Mouse (Mus musculus): ENCODE data around the gene Acsf2. TPM values are rescaled to one million over a fixed set of nuclear protein-coding genes. Genes with fewer than 3 reads are reported as not detected.
A peak's percentile ranks its signal among the peaks of the same experiment; 100 is the strongest.
"Not testable (repeated sequence)": the region's sequence is repeated elsewhere in the genome, so short reads cannot be mapped to it uniquely, and the experiment has no call there.

Acsf2 gene
- 12.9 and 26.6 TPM in 2 replicates for polyA plus RNA-seq (2012; ENCODE audit: insufficient read depth, low replicate concordance)

DNA sequence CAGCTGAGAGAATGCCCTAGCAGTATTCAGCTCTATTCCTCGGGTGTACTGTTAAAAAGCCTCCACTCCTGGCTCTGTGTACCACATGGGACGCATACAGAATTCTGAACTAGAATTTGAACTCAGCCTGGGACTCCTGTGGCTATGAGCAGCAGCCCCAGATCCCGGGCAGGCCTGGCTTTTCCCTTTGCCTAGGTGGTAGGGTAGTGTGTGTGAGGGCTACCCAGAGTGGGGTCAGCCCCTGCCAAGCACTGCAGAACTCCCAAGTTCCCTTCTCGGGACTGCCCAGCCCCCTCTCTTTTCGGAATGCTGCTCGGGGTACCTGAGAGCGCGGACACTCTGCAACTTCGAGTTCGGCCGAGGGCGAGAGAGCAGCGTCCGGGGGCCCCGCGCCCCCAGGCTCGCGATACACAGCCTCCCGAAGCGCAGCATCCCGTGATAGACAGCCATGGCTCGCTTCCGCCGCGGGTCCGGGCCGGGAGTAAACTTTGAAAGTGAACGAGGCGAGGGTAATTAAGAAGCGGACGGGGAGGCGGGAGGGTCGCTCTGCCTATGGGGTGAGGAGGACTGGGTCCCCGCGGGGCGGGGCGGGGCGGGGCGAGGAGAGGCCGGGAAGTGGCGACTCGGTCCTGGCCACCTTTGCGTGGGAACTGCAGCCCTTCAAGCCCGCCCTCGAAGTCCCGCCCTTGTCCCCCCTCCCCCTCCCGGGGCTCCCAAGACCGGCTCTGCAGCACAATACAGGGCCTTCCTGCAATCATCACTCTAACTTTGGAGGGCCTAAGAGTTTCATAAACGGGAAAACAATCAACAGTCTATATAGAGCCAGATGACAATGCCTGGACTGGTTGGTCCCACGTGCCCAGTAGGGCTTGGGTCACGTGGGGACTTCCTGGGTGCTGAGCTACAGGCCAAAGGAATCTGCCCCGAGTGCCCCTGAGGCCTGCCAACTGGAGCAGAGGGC is at the start of gene Acsf2:
Gene Acsf2, minus strand, starts transcription at position 551 of the 961 bp plus-strand sequence.
- peaks cover 43% of the 10 kb centered on the region for H3K4me1 ChIP-seq
- peak within 1 kb of the TSS; percentile 92 for H3K4me3 ChIP-seq (replicated peaks)
- H3K36me3 ChIP-seq (replicated peaks; ENCODE audit: low read length), result no peaks in the 10 kb centered on the region
- H3K9me3 ChIP-seq, result no peaks in the 10 kb centered on the region
- no peak for TF ChIP-seq GATA1 (IDR thresholded peaks at IDR 0.05; ENCODE audit: borderline replicate concordance, low read length)
- H3K27me3 ChIP-seq (replicated peaks), result peaks cover 6% of the 10 kb centered on the region

DNA sequence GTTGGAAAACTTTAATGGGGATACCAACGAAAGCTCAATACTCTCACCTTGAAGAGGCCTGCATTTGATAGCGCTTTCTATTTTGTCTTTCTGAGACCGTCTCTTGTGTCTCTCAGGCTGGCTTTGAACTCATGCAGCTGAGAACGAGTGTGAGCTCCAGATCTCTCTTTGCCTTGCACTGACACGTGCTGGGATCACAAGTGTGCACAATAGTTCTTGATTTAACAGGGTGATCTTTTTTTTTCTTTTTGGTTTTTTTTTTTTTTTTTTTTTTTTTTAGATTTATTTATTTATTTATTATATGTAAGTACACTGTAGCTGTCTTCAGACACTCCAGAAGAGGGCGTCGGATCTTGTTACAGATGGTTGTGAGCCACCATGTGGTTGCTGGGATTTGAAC is 49.6 kb upstream of the Acsf2 start:
- H3K4me1 ChIP-seq, result peaks cover 29% of the 10 kb centered on the region
- H3K36me3 ChIP-seq (replicated peaks; ENCODE audit: low read length), result peaks cover 54% of the 10 kb centered on the region
- not testable (repeated sequence) for H3K27me3 ChIP-seq (replicated peaks); H3K9me3 ChIP-seq; H3K4me3 ChIP-seq (replicated peaks)

- Histone ChIP-seq H3K27me3 (replicated peaks) (no peaks in the 10 kb centered on the region), H3K36me3 (replicated peaks; ENCODE audit: low read length) (peaks cover 93% of the 10 kb centered on the region), H3K9me3 (no peaks in the 10 kb centered on the region), H3K4me1 (0 out of 2 replicates have a peak, but pooled peaks cover 3% of the 10 kb centered on the region), H3K4me3 (replicated peaks) (no peak overlapping the region)
- TF ChIP-seq FLI1 (IDR thresholded peaks at IDR 0.05; ENCODE audit: low read length) (no peak), GATA1 (IDR thresholded peaks at IDR 0.05; ENCODE audit: borderline replicate concordance, low read length) (no peak)
These were observed 44.8 kb upstream of the Acsf2 start for GRCm38 (mm10) chr11:94646457-94646856.

DNA sequence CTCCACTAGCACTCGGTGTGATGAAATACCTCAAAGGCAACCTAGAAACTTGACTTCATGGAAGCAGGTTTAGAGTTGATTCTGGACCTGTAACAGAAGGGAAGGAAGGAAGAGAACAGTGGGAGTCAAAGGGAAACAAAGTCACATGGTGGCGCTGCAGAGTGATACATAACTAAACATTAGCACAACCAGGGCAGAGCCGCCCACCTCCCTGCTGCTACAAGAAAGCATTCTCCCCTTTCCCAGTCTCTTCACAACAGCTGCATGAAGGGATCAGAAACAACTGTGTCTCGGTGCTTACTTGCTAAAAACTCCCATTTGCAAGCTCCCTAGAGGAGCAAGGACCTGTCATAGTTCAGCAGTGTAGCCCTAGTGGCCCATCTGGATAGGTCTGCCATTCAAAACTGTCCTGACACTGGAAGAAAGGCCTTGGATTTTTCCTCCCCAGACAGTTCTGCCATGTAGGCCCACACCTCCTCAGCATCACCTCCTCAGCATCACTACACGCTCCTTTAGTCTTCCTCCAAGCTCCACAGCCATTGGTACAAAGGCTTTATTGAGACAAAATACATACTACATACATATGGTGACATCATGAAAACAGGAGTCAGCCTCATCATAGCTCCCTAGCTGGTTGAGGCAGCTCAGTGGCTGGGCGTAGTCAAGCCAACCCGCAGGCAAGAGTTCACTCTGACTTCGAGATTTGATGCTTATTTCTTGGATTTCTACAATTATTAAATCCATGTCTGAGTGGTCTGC is 43.0 kb upstream of the Acsf2 start:
- Histone ChIP-seq H3K27me3 (replicated peaks) (no peaks in the 10 kb centered on the region), H3K9me3 (no peaks in the 10 kb centered on the region), H3K4me1 (0 out of 2 replicates have a peak, but pooled peaks cover 3% of the 10 kb centered on the region), H3K36me3 (replicated peaks; ENCODE audit: low read length) (peaks cover 95% of the 10 kb centered on the region), H3K4me3 (replicated peaks) (no peak overlapping the region)
- TF ChIP-seq FLI1 (IDR thresholded peaks at IDR 0.05; ENCODE audit: low read length), result no peak
- TF ChIP-seq GATA1 (IDR thresholded peaks at IDR 0.05; ENCODE audit: borderline replicate concordance, low read length), result no peak

GRCm38 (mm10) chr11:94634431-94634830 is 32.8 kb upstream of the Acsf2 start:
- Histone ChIP-seq H3K9me3 (no peaks in the 10 kb centered on the region), H3K27me3 (replicated peaks) (no peaks in the 10 kb centered on the region), H3K4me3 (replicated peaks) (no peak overlapping the region), H3K36me3 (replicated peaks; ENCODE audit: low read length) (peaks cover 84% of the 10 kb centered on the region), H3K4me1 (peaks cover 47% of the 10 kb centered on the region)
- TF ChIP-seq GATA1 (IDR thresholded peaks at IDR 0.05; ENCODE audit: borderline replicate concordance, low read length) (no peak), FLI1 (IDR thresholded peaks at IDR 0.05; ENCODE audit: low read length) (no peak)

DNA sequence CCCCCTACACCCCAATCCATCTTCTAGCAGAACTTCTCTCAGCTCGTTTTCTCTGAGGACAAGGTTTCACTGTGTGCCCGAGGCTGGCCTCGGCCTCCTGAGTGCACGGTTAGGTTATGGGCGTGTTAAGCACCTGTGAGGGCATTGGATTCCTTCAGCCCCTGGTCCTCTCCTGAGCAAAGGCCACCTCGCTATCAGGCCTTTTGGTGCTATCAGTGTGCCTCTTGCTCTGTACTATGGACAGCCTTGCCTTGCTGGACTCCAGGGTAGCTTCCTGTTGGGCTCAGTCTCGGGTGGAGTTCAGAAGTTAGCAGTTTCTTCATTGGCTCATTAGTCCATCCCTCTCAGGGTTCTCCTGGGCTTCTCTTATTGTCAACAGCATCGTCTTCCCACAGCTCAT is 31.3 kb upstream of the Acsf2 start:
- no peak for TF ChIP-seq GATA1 (IDR thresholded peaks at IDR 0.05; ENCODE audit: borderline replicate concordance, low read length)
- no peak for TF ChIP-seq FLI1 (IDR thresholded peaks at IDR 0.05; ENCODE audit: low read length)
- Histone ChIP-seq H3K36me3 (replicated peaks; ENCODE audit: low read length) (peaks cover 69% of the 10 kb centered on the region), H3K9me3 (no peaks in the 10 kb centered on the region), H3K4me3 (replicated peaks) (no peak overlapping the region), H3K27me3 (replicated peaks) (no peaks in the 10 kb centered on the region), H3K4me1 (peaks cover 50% of the 10 kb centered on the region)

GRCm38 (mm10) chr11:94631969-94632368 is 30.3 kb upstream of the Acsf2 start:
- Histone ChIP-seq H3K36me3 (replicated peaks; ENCODE audit: low read length) (peaks cover 59% of the 10 kb centered on the region), H3K4me1 (peaks cover 50% of the 10 kb centered on the region), H3K27me3 (replicated peaks) (no peaks in the 10 kb centered on the region), H3K4me3 (replicated peaks) (no peak overlapping the region), H3K9me3 (no peaks in the 10 kb centered on the region)
- TF ChIP-seq FLI1 (IDR thresholded peaks at IDR 0.05; ENCODE audit: low read length) (no peak), GATA1 (IDR thresholded peaks at IDR 0.05; ENCODE audit: borderline replicate concordance, low read length) (no peak)

- peaks cover 44% of the 10 kb centered on the region for H3K36me3 ChIP-seq (replicated peaks; ENCODE audit: low read length)
- H3K4me1 ChIP-seq, result peaks cover 37% of the 10 kb centered on the region
- no peak for TF ChIP-seq GATA1 (IDR thresholded peaks at IDR 0.05; ENCODE audit: borderline replicate concordance, low read length)
- TF ChIP-seq FLI1 (IDR thresholded peaks at IDR 0.05; ENCODE audit: low read length), result no peak
- no peaks in the 10 kb centered on the region for H3K27me3 ChIP-seq (replicated peaks)
- no peaks in the 10 kb centered on the region for H3K9me3 ChIP-seq
- peak overlapping the region; percentile 99 for H3K4me3 ChIP-seq (replicated peaks)
These were observed 28.7 kb upstream of the Acsf2 start for GRCm38 (mm10) chr11:94630199-94631011.

DNA sequence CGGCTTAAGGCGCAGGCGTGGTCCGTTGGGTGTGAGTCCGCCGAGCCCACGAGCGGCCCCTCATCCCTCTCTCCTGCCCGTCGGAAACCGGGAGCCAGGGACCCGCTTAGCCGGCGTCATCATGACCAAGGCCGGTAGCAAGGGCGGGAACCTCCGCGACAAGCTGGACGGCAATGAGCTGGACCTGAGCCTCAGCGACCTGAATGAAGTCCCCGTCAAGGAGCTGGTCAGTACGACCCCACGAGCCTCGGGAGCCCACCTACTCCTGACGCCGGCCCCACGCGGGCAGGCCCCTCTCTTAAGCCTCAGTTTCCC is 28.2 kb upstream of the Acsf2 start:
- Histone ChIP-seq H3K27me3 (replicated peaks) (no peaks in the 10 kb centered on the region), H3K4me3 (replicated peaks) (peak overlapping the region; percentile 99), H3K4me1 (peaks cover 33% of the 10 kb centered on the region), H3K36me3 (replicated peaks; ENCODE audit: low read length) (peaks cover 38% of the 10 kb centered on the region), H3K9me3 (no peaks in the 10 kb centered on the region)
- no peak for TF ChIP-seq GATA1 (IDR thresholded peaks at IDR 0.05; ENCODE audit: borderline replicate concordance, low read length)
- TF ChIP-seq FLI1 (IDR thresholded peaks at IDR 0.05; ENCODE audit: low read length), result no peak

All from megakaryocyte, embryonic 14.5 days (primary cell).